Mouse (Mus musculus) embryonic stem cell, embryonic (primary cell): ENCODE measurements around the gene Coro2b.

Source experiments
- CTCF ChIA-PET, 4 experiments: fragments of 300-600 bp in 2 of 4; fragments of 350-600 bp in 2 of 4; sonication (Branson Sonifier 250); formaldehyde crosslinking; loops; one replicate each; lab custom pipeline; 2022; ENCODE audit warnings: inconsistent platforms in 2 of 4; lab: Charles Lee
- POLR2A ChIA-PET, 4 experiments: fragments of 300-600 bp in 2 of 4; fragments of 350-600 bp in 2 of 4; sonication (Branson Sonifier 250); formaldehyde crosslinking; loops; one replicate each; lab custom pipeline; 2022; ENCODE audit warnings: antibody characterized with exemption in 4 of 4, inconsistent platforms in 1 of 4; lab: Charles Lee

The Coro2b gene

GRCm38 (mm10) chr9:62536655-62537631, at the start of gene Coro2b:
Gene Coro2b (minus strand): TSS chr9:62537044.
- CTCF ChIA-PET: interaction anchor here (0.5 to 7.9 kb wide), 26 partner anchors 12 to 1665 kb away, joined by 3 to 75 read pairs (median 4); no protein-coding TSS in a partner anchor
- POLR2A ChIA-PET: interaction anchor here in 3 of 4 experiments (0.6 to 10.0 kb wide), 33 partner anchors 9 to 551 kb away, joined by 3 to 94 read pairs (median 4); partner anchors contain the start of gene Glce (in 2 of the 3)

- POLR2A ChIA-PET: interaction anchor here in 1 of 4 experiments (1.0 kb wide), 1 partner anchor 17 kb away, joined by 3 read pairs; no protein-coding TSS in a partner anchor
- CTCF ChIA-PET: no interaction called here
These were observed 40.7 kb upstream of the Coro2b start for GRCm38 (mm10) chr9:62577558-62577957.

GRCm38 (mm10) chr9:62569121-62569520, 32.3 kb upstream of the Coro2b start:
- CTCF ChIA-PET: no interaction called here
- POLR2A ChIA-PET: no interaction called here

GRCm38 (mm10) chr9:62567818-62568217, 31.0 kb upstream of the Coro2b start:
- POLR2A ChIA-PET: interaction anchor here in 2 of 4 experiments (0.5 to 0.7 kb wide), 3 partner anchors 483 to 750 kb away, joined by 3 read pairs; no protein-coding TSS in a partner anchor
- CTCF ChIA-PET: interaction anchor here (0.6 to 1.5 kb wide), 7 partner anchors 17 to 507 kb away, joined by 3 to 9 read pairs (median 4); no protein-coding TSS in a partner anchor

GRCm38 (mm10) chr9:62562236-62562635, 25.4 kb upstream of the Coro2b start:
- POLR2A ChIA-PET: interaction anchor here in 1 of 4 experiments (0.9 kb wide), 1 partner anchor 153 kb away, joined by 3 read pairs; no protein-coding TSS in a partner anchor

GRCm38 (mm10) chr9:62560432-62560831, 23.6 kb upstream of the Coro2b start:
- ChIA-PET POLR2A (no interaction called here), CTCF (interaction anchor here in 3 of 4 experiments (0.5 to 1.2 kb wide), 5 partner anchors 9 to 204 kb away, joined by 3 to 7 read pairs (median 3); no protein-coding TSS in a partner anchor)

More at GRCm38 (mm10) chr9:62562236-62562635, 25.4 kb upstream of the Coro2b start:
- CTCF ChIA-PET: interaction anchor here in 2 of 4 experiments (0.9 to 1.3 kb wide), 5 partner anchors 12 to 215 kb away, joined by 3 to 5 read pairs (median 4); no protein-coding TSS in a partner anchor

GRCm38 (mm10) chr9:62560006-62560405, 23.2 kb upstream of the Coro2b start:
- ChIA-PET CTCF (interaction anchor here in 3 of 4 experiments (0.5 to 1.2 kb wide), 5 partner anchors 9 to 203 kb away, joined by 3 to 7 read pairs (median 3); no protein-coding TSS in a partner anchor), POLR2A (no interaction called here)

- POLR2A ChIA-PET: no interaction called here
- CTCF ChIA-PET: interaction anchor here in 1 of 4 experiments (1.2 kb wide), 1 partner anchor 135 kb away, joined by 3 read pairs; no protein-coding TSS in a partner anchor
These were observed 22.6 kb upstream of the Coro2b start for GRCm38 (mm10) chr9:62559446-62559845.

GRCm38 (mm10) chr9:62558058-62558457, 21.2 kb upstream of the Coro2b start:
- CTCF ChIA-PET: interaction anchor here in 1 of 4 experiments (0.7 kb wide), 1 partner anchor 270 kb away, joined by 4 read pairs; no protein-coding TSS in a partner anchor

GRCm38 (mm10) chr9:62556748-62557147, 19.9 kb upstream of the Coro2b start:
- ChIA-PET POLR2A (interaction anchor here in 1 of 4 experiments (0.6 kb wide), 1 partner anchor 20 kb away, joined by 3 read pairs; the partner anchor contains the start of gene Coro2b), CTCF (interaction anchor here in 3 of 4 experiments (0.7 to 1.4 kb wide), 7 partner anchors 67 to 1042 kb away, joined by 3 to 5 read pairs (median 4); no protein-coding TSS in a partner anchor)

More at GRCm38 (mm10) chr9:62558058-62558457, 21.2 kb upstream of the Coro2b start:
- POLR2A ChIA-PET: no interaction called here

GRCm38 (mm10) chr9:62555258-62555856, 18.5 kb upstream of the Coro2b start:
- ChIA-PET CTCF (interaction anchor here in 3 of 4 experiments (0.6 to 1.6 kb wide), 6 partner anchors 65 to 296 kb away, joined by 3 to 6 read pairs (median 4); no protein-coding TSS in a partner anchor), POLR2A (no interaction called here)

GRCm38 (mm10) chr9:62554606-62555005, 17.8 kb upstream of the Coro2b start:
- ChIA-PET POLR2A (no interaction called here), CTCF (interaction anchor here in 2 of 4 experiments (0.6 to 1.0 kb wide), 3 partner anchors 64 to 291 kb away, joined by 3 to 5 read pairs (median 3); no protein-coding TSS in a partner anchor)

GRCm38 (mm10) chr9:62553366-62553940, 16.6 kb upstream of the Coro2b start:
- ChIA-PET CTCF (interaction anchor here (0.6 to 4.8 kb wide), 18 partner anchors 13 to 300 kb away, joined by 3 to 120 read pairs (median 4); no protein-coding TSS in a partner anchor), POLR2A (interaction anchor here in 1 of 4 experiments (1.1 kb wide), 2 partner anchors 53 to 82 kb away, joined by 3 to 4 read pairs; no protein-coding TSS in a partner anchor)

- POLR2A ChIA-PET: interaction anchor here in 2 of 4 experiments (0.7 to 4.4 kb wide), 13 partner anchors 15 to 263 kb away, joined by 3 to 41 read pairs (median 9); partner anchors contain the start of gene Coro2b (in 1 of the 2)
- CTCF ChIA-PET: interaction anchor here (0.5 to 4.8 kb wide), 66 partner anchors 9 to 1358 kb away, joined by 3 to 136 read pairs (median 8); partner anchors contain the start of genes Coro2b (in 2 of the 4), Anp32a (in 1 of the 4) and Cln6 (in 1 of the 4)
These were observed 14.7 kb upstream of the Coro2b start for GRCm38 (mm10) chr9:62551531-62551930.

GRCm38 (mm10) chr9:62550661-62551093, 13.8 kb upstream of the Coro2b start:
- ChIA-PET CTCF (interaction anchor here (0.5 to 4.8 kb wide), 130 partner anchors 9 to 666 kb away, joined by 3 to 136 read pairs (median 5); partner anchors contain the start of genes Coro2b (in 3 of the 4), Anp32a (in 1 of the 4), Cln6 (in 1 of the 4) and Glce (in 1 of the 4)), POLR2A (interaction anchor here in 3 of 4 experiments (0.7 to 4.4 kb wide), 45 partner anchors 9 to 604 kb away, joined by 3 to 41 read pairs (median 5); partner anchors contain the start of genes Coro2b (in 1 of the 3) and Kif23 (in 1 of the 3))

- POLR2A ChIA-PET: interaction anchor here (0.6 to 4.4 kb wide), 40 partner anchors 8 to 606 kb away, joined by 3 to 41 read pairs (median 6); partner anchors contain the start of gene Coro2b (in 1 of the 4)
- CTCF ChIA-PET: interaction anchor here (0.5 to 4.8 kb wide), 150 partner anchors 10 to 1366 kb away, joined by 3 to 136 read pairs (median 5); partner anchors contain the start of genes Coro2b (in 3 of the 4), Anp32a (in 1 of the 4), Kif23 (in 1 of the 4) and Spesp1 (in 1 of the 4)
These were observed 13.0 kb upstream of the Coro2b start for GRCm38 (mm10) chr9:62549809-62550208.
